Mouse (Mus musculus) limb, embryonic 11.5 days (tissue): ENCODE data around the gene Trim72. TPM values are rescaled to one million over a fixed set of nuclear protein-coding genes. Genes with fewer than 3 reads are reported as not detected.
"Not testable (repeated sequence)": the region's sequence is repeated elsewhere in the genome, so short reads cannot be mapped to it uniquely, and the experiment has no call there.

Experiments used
- ATAC-seq: fragments of 200-750 bp; cut with Nextera tagmentation; 2 replicates; pipeline ENCODE4 v1.8.0; 2017; ENCODE audit warnings: low read depth; ENCODE audit not compliant: insufficient number of reproducible peaks, low FRiP score, low TSS enrichment
- DNase-seq: peaks from one replicate; pipeline ENCODE4 v3.0.0-alpha.2; 2015; ENCODE audit warnings: low spot score
- H3K27ac ChIP-seq: fragments of 300-500 bp; sonication (generic); replicated peaks from 2 replicates; pipeline ENCODE4 v1.5.1; 2014; ENCODE audit warnings: low read depth, mild to moderate bottlenecking, low read length
- H3K27me3 ChIP-seq: fragments of 300-500 bp; sonication (generic); 2 replicates; pipeline ENCODE4 v1.6.1; 2014; ENCODE audit warnings: mild to moderate bottlenecking, low read length, mixed read lengths; ENCODE audit not compliant: control insufficient read depth, insufficient read depth
- H3K36me3 ChIP-seq: fragments of 300-500 bp; sonication (generic); 2 replicates; pipeline ENCODE4 v1.6.1; 2014; ENCODE audit warnings: mild to moderate bottlenecking, low read length, moderate library complexity, mixed read lengths; ENCODE audit not compliant: control insufficient read depth, insufficient read depth
- H3K4me1 ChIP-seq: fragments of 300-500 bp; sonication (generic); 2 replicates; pipeline ENCODE4 v1.6.1; 2014; ENCODE audit warnings: low read length, mixed read lengths; ENCODE audit not compliant: control insufficient read depth, insufficient read depth
- H3K4me2 ChIP-seq: fragments of 300-500 bp; sonication (generic); 2 replicates; pipeline ENCODE4 v1.6.1; 2014; ENCODE audit warnings: low read depth, mild to moderate bottlenecking, moderate library complexity; ENCODE audit not compliant: severe bottlenecking
- H3K4me3 ChIP-seq: fragments of 300-500 bp; sonication (generic); 2 replicates; pipeline ENCODE4 v1.5.1; 2014; ENCODE audit warnings: low read depth, low read length
- H3K9ac ChIP-seq: fragments of 300-500 bp; sonication (generic); 2 replicates; pipeline ENCODE4 v1.6.1; 2014; ENCODE audit warnings: mild to moderate bottlenecking, low read length
- H3K9me3 ChIP-seq: fragments of 300-500 bp; sonication (generic); 2 replicates; pipeline ENCODE4 v1.6.1; 2016; ENCODE audit warnings: low read length; ENCODE audit not compliant: control insufficient read depth
- WGBS: fragments of 180-500 bp; shearing (Covaris S2); extraction: QIAGEN DNeasy Blood & Tissue Kit; methylation state at CpG from one replicate; pipeline ENCODE4 v1.1.7; 2014; 5-methylcytosine and 5-hydroxymethylcytosine counted together
- polyA plus RNA-seq: library from polyadenylated mRNA; unstranded; fragments of >200 nt; fragmentation: Nextera tagmentation; extraction: Ambion mirVana; gene quantifications from 2 replicates; pipeline ENCODE4 v1.2.1, GENCODE M21; 2014

Trim72 gene
- polyA plus RNA-seq, 1 experiment from 2014 or later: 0.20 TPM

- H3K27me3 ChIP-seq: no peaks in the 10 kb centered on the region
- H3K9me3 ChIP-seq: no peaks in the 10 kb centered on the region
- no peak overlapping the region for H3K27ac ChIP-seq
- no peak overlapping the region for H3K9ac ChIP-seq
- no peaks in the 10 kb centered on the region for H3K36me3 ChIP-seq
- H3K4me3 ChIP-seq: no peak overlapping the region
- 83% methylated on average over 6 of the region's 6 CpGs for WGBS
- H3K4me1 ChIP-seq: peaks cover 13% of the 10 kb centered on the region; the same call in 1 of the 2 replicates
- DNase-seq: no peak
- ATAC-seq: no peak
- no peak overlapping the region for H3K4me2 ChIP-seq
Observed at GRCm38 (mm10) chr7:128003098-128003497, 651 bp upstream of the Trim72 start.

- no peak for DNase-seq
- Histone ChIP-seq H3K4me3 (no peak overlapping the region), H3K36me3 (no peaks in the 10 kb centered on the region), H3K4me1 (peaks cover 13% of the 10 kb centered on the region; the same call in 1 of the 2 replicates), H3K9me3 (no peaks in the 10 kb centered on the region), H3K9ac (no peak overlapping the region), H3K27me3 (no peaks in the 10 kb centered on the region), H3K27ac (no peak overlapping the region), H3K4me2 (peak overlapping the region; percentile 42; the same call in 1 of the 2 replicates)
- WGBS: 65% methylated on average over 5 of the region's 5 CpGs
- ATAC-seq: peak; percentile 53; the same call in 1 of the 2 replicates
Observed at GRCm38 (mm10) chr7:128004150-128004486, 369 bp downstream of the Trim72 start.

- H3K36me3 ChIP-seq: no peaks in the 10 kb centered on the region
- peak overlapping the region; percentile 47; the same call in 1 of the 2 replicates for H3K9ac ChIP-seq
- ATAC-seq (peak; percentile 59; the same call in 1 of the 2 replicates), DNase-seq (peak; percentile 69)
- WGBS: 17% methylated on average over 35 of the region's 35 CpGs
- H3K9me3 ChIP-seq: no peaks in the 10 kb centered on the region
- no peak overlapping the region for H3K4me3 ChIP-seq
- H3K4me1 ChIP-seq: peaks cover 13% of the 10 kb centered on the region; the same call in 1 of the 2 replicates
- no peak overlapping the region for H3K27ac ChIP-seq
- H3K27me3 ChIP-seq: no peaks in the 10 kb centered on the region
- H3K4me2 ChIP-seq: peak overlapping the region; percentile 42
Observed at GRCm38 (mm10) chr7:128004487-128005362, 976 bp downstream of the Trim72 start.

- WGBS: 80% methylated on average over 7 of the region's 7 CpGs
- Histone ChIP-seq H3K27me3 (no peaks in the 10 kb centered on the region), H3K36me3 (no peaks in the 10 kb centered on the region), H3K4me1 (peaks cover 13% of the 10 kb centered on the region; the same call in 1 of the 2 replicates), H3K9ac (no peak overlapping the region), H3K9me3 (no peaks in the 10 kb centered on the region), H3K4me2 (no peak overlapping the region), H3K4me3 (no peak overlapping the region), H3K27ac (no peak overlapping the region)
- DNase-seq (no peak), ATAC-seq (no peak)
Observed at GRCm38 (mm10) chr7:128006193-128006592, 2.4 kb downstream of the Trim72 start.

GRCm38 (mm10) chr7:128009715-128010340 is 6.1 kb downstream of the Trim72 start:
- Histone ChIP-seq H3K27ac (no peak overlapping the region), H3K36me3 (no peaks in the 10 kb centered on the region), H3K27me3 (no peaks in the 10 kb centered on the region), H3K4me2 (no peak overlapping the region; the same call in 1 of the 2 replicates), H3K4me3 (no peak overlapping the region), H3K4me1 (peaks cover 3% of the 10 kb centered on the region; the same call in 1 of the 2 replicates), H3K9ac (no peak overlapping the region), H3K9me3 (no peaks in the 10 kb centered on the region)
- ATAC-seq (no peak), DNase-seq (no peak)
- WGBS: 50% methylated on average over 40 of the region's 40 CpGs

- no peaks in the 10 kb centered on the region for H3K4me1 ChIP-seq
- no peak overlapping the region for H3K9ac ChIP-seq
- DNase-seq (no peak), ATAC-seq (no peak)
- no peak overlapping the region for H3K4me3 ChIP-seq
- 78% methylated on average over 13 of the region's 13 CpGs for WGBS
- H3K4me2 ChIP-seq: no peak overlapping the region
- H3K27me3 ChIP-seq: no peaks in the 10 kb centered on the region
- no peak overlapping the region for H3K27ac ChIP-seq
- H3K36me3 ChIP-seq: no peaks in the 10 kb centered on the region
- H3K9me3 ChIP-seq: no peaks in the 10 kb centered on the region
Observed at GRCm38 (mm10) chr7:128012136-128012780, 8.5 kb downstream of the Trim72 start.

GRCm38 (mm10) chr7:128013116-128013515 is 9.4 kb downstream of the Trim72 start:
- Histone ChIP-seq H3K9me3 (no peaks in the 10 kb centered on the region), H3K9ac (no peak overlapping the region), H3K36me3 (no peaks in the 10 kb centered on the region), H3K27ac (no peak overlapping the region), H3K4me3 (no peak overlapping the region), H3K4me1 (no peaks in the 10 kb centered on the region), H3K27me3 (no peaks in the 10 kb centered on the region), H3K4me2 (no peak overlapping the region)
- 91% methylated on average over 13 of the region's 13 CpGs for WGBS
- ATAC-seq (no peak), DNase-seq (no peak)

- H3K9me3 ChIP-seq, H3K9ac ChIP-seq, H3K4me3 ChIP-seq, H3K27me3 ChIP-seq, H3K36me3 ChIP-seq, ATAC-seq, H3K27ac ChIP-seq, H3K4me2 ChIP-seq, H3K4me1 ChIP-seq, DNase-seq: not testable (repeated sequence)
- WGBS: 85% methylated on average over 5 of the region's 5 CpGs
Observed at GRCm38 (mm10) chr7:128016134-128016533, 12.4 kb downstream of the Trim72 start.
